Mouse (Mus musculus) kidney, postnatal 14 days (tissue): ENCODE measurements around the gene F13b.
A peak's percentile ranks its signal among the peaks of the same experiment; 100 is the strongest.

Experiments
- DNase-seq: peaks from one replicate; pipeline ENCODE4 v3.0.0; 2022; ENCODE audit warnings: mixed read lengths

The F13b gene

GRCm38 (mm10) chr1:139501258-139501752, at the start of gene F13b:
Gene F13b (plus strand): TSS chr1:139501702.
- DNase-seq: peak; percentile 14

- DNase-seq: peak; percentile 94
Measured at GRCm38 (mm10) chr1:139454340-139455225, 46.9 kb upstream of the F13b start, which contains the start of gene Aspm. Gene Aspm (plus strand): TSS chr1:139454772.

GRCm38 (mm10) chr1:139455226-139455869, 46.2 kb upstream of the F13b start:
- peak; percentile 6 for DNase-seq

- no peak for DNase-seq
Measured at GRCm38 (mm10) chr1:139460807-139461206, 40.7 kb upstream of the F13b start.

GRCm38 (mm10) chr1:139465936-139466335, 35.6 kb upstream of the F13b start:
- DNase-seq: no peak

- DNase-seq: no peak
Measured at GRCm38 (mm10) chr1:139478898-139479297, 22.6 kb upstream of the F13b start.

GRCm38 (mm10) chr1:139480246-139480645, 21.3 kb upstream of the F13b start:
- no peak for DNase-seq

- no peak for DNase-seq
Measured at GRCm38 (mm10) chr1:139481146-139481545, 20.4 kb upstream of the F13b start.

GRCm38 (mm10) chr1:139494630-139495029, 6.9 kb upstream of the F13b start:
- DNase-seq: no peak

GRCm38 (mm10) chr1:139495408-139495807, 6.1 kb upstream of the F13b start:
- no peak for DNase-seq

- DNase-seq: no peak
Measured at GRCm38 (mm10) chr1:139496212-139496611, 5.3 kb upstream of the F13b start.

GRCm38 (mm10) chr1:139499751-139500150, 1.8 kb upstream of the F13b start:
- no peak for DNase-seq

GRCm38 (mm10) chr1:139514556-139514955, 13.1 kb downstream of the F13b start:
- peak; percentile 8 for DNase-seq

GRCm38 (mm10) chr1:139548536-139548935, 47.0 kb downstream of the F13b start:
- no peak for DNase-seq

GRCm38 (mm10) chr1:139551311-139551710, 49.8 kb downstream of the F13b start:
- DNase-seq: no peak

- no peak for DNase-seq
Measured at GRCm38 (mm10) chr1:139560024-139560423, 58.5 kb downstream of the F13b start, which contains the start of gene Cfhr1. Gene Cfhr1 (minus strand): TSS chr1:139560272.
